Mouse (Mus musculus) spleen, postnatal 10 days (tissue): ENCODE measurements at regions not wholly inside any gene's neighbourhood (a gene's known extent, or its start where the extent isn't known, plus 50 kb on each side); places are given as distances from the start of the nearest gene placed in this dataset.
A peak's percentile ranks its signal among the peaks of the same experiment; 100 is the strongest.

Experiments used
- DNase-seq, 2 experiments: peaks; one replicate each; pipeline ENCODE4 v3.0.0; 2021 to 2022; ENCODE audit warnings: low spot score in 2 of 2

- DNase-seq, result no peak
These were observed 59.7 kb downstream of the Prlhr start for GRCm38 (mm10) chr19:60408436-60408835.

GRCm38 (mm10) chr19:60399425-60399824 lies 68.7 kb downstream of the Prlhr start:
- no peak for DNase-seq

GRCm38 (mm10) chr19:60397666-60398065 lies 70.4 kb downstream of the Prlhr start:
- no peak for DNase-seq

GRCm38 (mm10) chr19:60396604-60397003 lies 71.5 kb downstream of the Prlhr start:
- no peak for DNase-seq

- no peak for DNase-seq
These were observed 81.4 kb downstream of the Prlhr start for GRCm38 (mm10) chr19:60386563-60387241.

GRCm38 (mm10) chr19:60384721-60385120 lies 83.4 kb downstream of the Prlhr start:
- no peak for DNase-seq

- DNase-seq, result no peak
These were observed 85.4 kb downstream of the Prlhr start for GRCm38 (mm10) chr19:60382661-60383060.

GRCm38 (mm10) chr19:60379030-60379605 lies 89.0 kb downstream of the Prlhr start:
- no peak for DNase-seq

GRCm38 (mm10) chr19:60363988-60364599 lies 104.0 kb downstream of the Prlhr start:
- DNase-seq, result no peak

GRCm38 (mm10) chr19:60344911-60345310 lies 118.4 kb upstream of the Fam204a start:
- DNase-seq, result no peak

- DNase-seq, result peak; percentile 8 to 56
These were observed 115.0 kb upstream of the Fam204a start for GRCm38 (mm10) chr19:60341485-60341884.

GRCm38 (mm10) chr19:60340234-60340633 lies 113.7 kb upstream of the Fam204a start:
- DNase-seq, result peak in 1 of 2 experiments; percentile 19

GRCm38 (mm10) chr19:60334521-60334920 lies 108.0 kb upstream of the Fam204a start:
- DNase-seq, result no peak

- DNase-seq, result no peak
These were observed 101.8 kb upstream of the Fam204a start for GRCm38 (mm10) chr19:60328295-60328694.

- DNase-seq, result no peak
These were observed 99.1 kb upstream of the Fam204a start for GRCm38 (mm10) chr19:60325612-60326011.

GRCm38 (mm10) chr19:60325112-60325511 lies 98.6 kb upstream of the Fam204a start:
- DNase-seq, result no peak

- DNase-seq, result peak; percentile 8 to 72
These were observed 84.1 kb upstream of the Fam204a start for GRCm38 (mm10) chr19:60310591-60310990.

- no peak for DNase-seq
These were observed 75.9 kb upstream of the Fam204a start for GRCm38 (mm10) chr19:60302371-60302770.

GRCm38 (mm10) chr19:60300891-60301290 lies 74.4 kb upstream of the Fam204a start:
- DNase-seq, result no peak

GRCm38 (mm10) chr19:60290244-60290643 lies 63.7 kb upstream of the Fam204a start:
- DNase-seq, result no peak

- no peak for DNase-seq
These were observed 60.4 kb upstream of the Fam204a start for GRCm38 (mm10) chr19:60286810-60287396.

GRCm38 (mm10) chr19:60284901-60285300 lies 58.4 kb upstream of the Fam204a start:
- no peak for DNase-seq
